Mouse (Mus musculus) G1E (cell line): ENCODE results near the gene Card9.

ENCODE experiments used
- CTCF ChIP-seq: IDR thresholded peaks from 2 replicates; pipeline ENCODE4 v1.5.1; 2012; ENCODE audit warnings: low read depth, low read length, inconsistent platforms, mixed read lengths
- GATA1 ChIP-seq: IDR thresholded peaks from 2 replicates; pipeline ENCODE4 v1.6.1; 2012; ENCODE audit warnings: borderline replicate concordance, low read length, inconsistent platforms, mixed read lengths
- TAL1 ChIP-seq: conservative IDR thresholded peaks from 2 replicates; pipeline ENCODE4 v1.6.1; 2012; ENCODE audit warnings: low read depth, low read length, inconsistent platforms, mixed read lengths

DNA sequence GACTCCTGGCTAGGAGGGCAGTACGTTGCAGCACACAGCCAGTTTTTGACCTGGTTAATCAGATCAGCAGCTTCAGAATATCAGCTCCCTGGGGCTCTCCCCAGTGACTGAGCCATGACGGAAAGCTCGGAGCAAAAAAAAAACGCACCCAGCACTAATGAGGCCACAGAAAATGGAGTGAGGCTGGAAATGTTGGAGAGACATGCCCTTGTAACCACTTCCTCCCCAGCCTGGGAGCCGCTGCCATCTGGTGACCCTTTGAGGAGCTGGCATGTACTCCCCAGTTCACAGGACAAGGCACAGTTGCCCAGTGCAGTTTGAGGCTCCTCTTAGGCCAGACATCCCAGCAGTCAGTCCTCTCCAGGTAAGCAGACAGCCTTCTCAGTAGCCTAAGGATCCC, 49.4 kb upstream of the Card9 start:
- TF ChIP-seq CTCF (no peak), GATA1 (no peak), TAL1 (no peak)
